Mouse (Mus musculus): ENCODE data around the gene Chst12.

Chst12 gene

GRCm38 (mm10) chr5:140570223-140570870 lies 65.0 kb downstream of the Chst12 start:
- no peak for DNase-seq (ENCODE audit: low spot score)

- DNase-seq (ENCODE audit: low spot score), result no peak
Observed at GRCm38 (mm10) chr5:140571201-140571600, 65.9 kb downstream of the Chst12 start.

- DNase-seq (ENCODE audit: low spot score), result no peak
Observed at GRCm38 (mm10) chr5:140571673-140572072, 66.3 kb downstream of the Chst12 start.

GRCm38 (mm10) chr5:140572611-140573010 lies 67.3 kb downstream of the Chst12 start:
- DNase-seq (ENCODE audit: low spot score), result no peak

Data from retina, embryonic 14.5 days (tissue).